Mouse (Mus musculus) embryonic fibroblast, embryonic 13.5 days (primary cell): ENCODE data around the gene Amd1. TPM values are rescaled to one million over a fixed set of nuclear protein-coding genes. Genes with fewer than 3 reads are reported as not detected.

Source experiments
- H3K27ac ChIP-seq: 2 replicates; pipeline ENCODE4 v1.5.1; 2012; ENCODE audit warnings: low read length, control low read depth, inconsistent platforms; ENCODE audit not compliant: insufficient read depth
- H3K4me1 ChIP-seq: 2 replicates; pipeline ENCODE4 v1.6.1; 2011; ENCODE audit warnings: low read length; ENCODE audit not compliant: control insufficient read depth, insufficient read depth
- H3K4me3 ChIP-seq: 2 replicates; pipeline ENCODE4 v1.5.1; 2011; ENCODE audit warnings: mild to moderate bottlenecking, control low read depth, low read length; ENCODE audit not compliant: insufficient read depth
- CTCF ChIP-seq: IDR thresholded peaks from 2 replicates; pipeline ENCODE4 v1.5.1; 2011; ENCODE audit warnings: mild to moderate bottlenecking, control low read depth, low read length, moderate library complexity, borderline replicate concordance; ENCODE audit not compliant: insufficient read depth
- POLR2A ChIP-seq: IDR thresholded peaks from 2 replicates; pipeline ENCODE4 v1.6.1; 2011; ENCODE audit warnings: low read depth, mild to moderate bottlenecking, control low read depth, low read length, moderate library complexity
- polyA plus RNA-seq: library from polyadenylated mRNA; stranded (reverse); fragments of >200 nt; gene quantifications from 2 replicates; pipeline ENCODE4 v1.2.4, GENCODE M21; 2011; ENCODE audit warnings: low read depth; ENCODE audit not compliant: missing spikeins, insufficient read length

The Amd1 gene
- polyA plus RNA-seq, 1 experiment, result 74.7 TPM

DNA sequence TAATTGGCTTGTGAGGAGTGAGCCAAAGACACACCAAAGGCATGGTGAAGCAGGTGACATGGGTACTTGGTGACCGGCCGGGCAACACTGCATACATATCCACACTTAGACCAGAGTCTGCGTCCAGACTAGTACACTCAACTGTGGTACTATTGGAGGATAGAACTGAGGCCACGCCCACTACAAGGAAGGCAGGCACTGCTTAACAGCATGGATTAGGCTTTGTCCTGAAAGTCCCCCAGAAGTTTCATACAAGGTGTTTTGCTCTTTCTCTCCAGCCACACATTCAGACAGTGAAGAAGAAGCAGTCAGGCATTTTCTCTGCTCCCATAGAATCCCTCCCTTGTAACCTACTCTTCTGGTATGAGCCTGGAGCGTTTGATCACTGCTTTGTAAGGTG is 45.3 kb downstream of the Amd1 start:
- Histone ChIP-seq H3K27ac (0 out of 2 replicates have a peak overlapping the region, but pooled peaks have one; percentile 38), H3K4me1 (no peaks in the 10 kb centered on the region), H3K4me3 (peak overlapping the region; percentile 74)
- TF ChIP-seq POLR2A (peak; percentile 89), CTCF (no peak)

DNA sequence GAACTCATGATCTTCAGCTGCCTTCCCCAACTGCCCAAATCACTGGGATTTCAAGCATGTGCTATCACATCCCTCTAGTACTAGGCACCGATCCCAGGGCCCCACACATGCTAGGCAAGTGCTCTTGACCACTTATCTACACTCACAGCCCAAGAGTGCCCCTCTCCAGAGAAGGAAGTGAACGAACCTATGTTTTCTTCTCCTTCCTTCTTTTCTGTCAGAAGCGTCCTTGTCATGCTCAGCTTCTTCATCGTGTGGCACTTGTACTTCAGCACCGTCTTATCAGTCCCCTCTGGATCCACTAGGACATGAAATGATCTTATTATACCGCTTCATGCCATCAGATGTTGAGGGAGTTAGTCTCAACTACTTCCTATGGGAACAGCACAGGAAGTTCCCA is 51.0 kb downstream of the Amd1 start:
- Histone ChIP-seq H3K4me3 (no peak overlapping the region), H3K4me1 (no peaks in the 10 kb centered on the region), H3K27ac (no peak overlapping the region)
- TF ChIP-seq POLR2A (no peak), CTCF (no peak)

DNA sequence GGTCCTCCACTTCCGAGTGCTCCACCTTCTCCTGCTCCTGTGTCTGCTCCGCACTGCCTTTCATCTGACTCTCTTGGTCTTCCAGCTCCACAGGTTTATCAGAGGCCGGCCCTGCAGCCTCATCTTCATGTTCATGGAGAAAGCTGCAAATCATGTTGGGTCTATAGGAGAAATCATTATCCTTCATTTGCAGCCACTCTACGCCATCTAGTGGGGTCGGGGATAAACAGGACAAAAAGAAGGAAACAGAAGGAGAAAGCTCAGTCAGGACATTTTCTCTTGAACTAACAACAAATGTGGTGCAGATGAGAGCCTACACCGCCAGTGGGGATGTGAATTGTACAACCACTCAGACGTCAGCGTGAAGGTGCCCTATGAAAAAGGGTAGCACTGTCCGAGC is 52.4 kb downstream of the Amd1 start:
- no peak overlapping the region for H3K4me3 ChIP-seq
- H3K27ac ChIP-seq, result no peak overlapping the region
- H3K4me1 ChIP-seq, result no peaks in the 10 kb centered on the region
- TF ChIP-seq CTCF, result no peak
- TF ChIP-seq POLR2A, result no peak

DNA sequence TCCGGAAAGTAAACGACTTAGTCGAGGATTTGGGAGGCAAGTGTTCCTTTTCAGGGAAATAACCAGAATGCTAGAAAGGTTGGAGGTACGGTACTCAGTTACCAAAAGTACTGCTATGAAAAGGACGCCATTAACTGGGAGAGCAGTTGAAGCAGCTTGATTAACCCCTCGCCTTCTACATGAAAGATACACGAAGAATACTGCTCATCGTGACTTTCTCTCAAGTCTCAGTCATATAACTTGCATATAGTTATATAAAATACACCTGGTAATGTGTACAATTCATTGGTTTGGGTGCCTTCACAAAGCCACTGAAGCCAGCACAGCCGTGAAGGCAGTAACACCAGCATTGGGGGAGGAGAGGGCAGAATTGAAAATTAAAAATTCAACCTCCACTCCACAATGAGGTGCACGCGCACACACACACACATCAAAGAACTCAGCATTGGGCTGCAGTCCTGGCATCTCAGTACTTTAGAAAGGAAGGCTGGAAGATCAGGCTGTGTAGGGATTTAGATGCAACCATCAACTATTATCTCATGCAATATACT is 54.7 kb downstream of the Amd1 start:
- no peak for TF ChIP-seq CTCF
- peak; percentile 7; the same call in 1 of the 2 replicates for TF ChIP-seq POLR2A
- H3K27ac ChIP-seq, result no peak overlapping the region
- H3K4me3 ChIP-seq, result peak overlapping the region; percentile 83
- no peaks in the 10 kb centered on the region for H3K4me1 ChIP-seq

DNA sequence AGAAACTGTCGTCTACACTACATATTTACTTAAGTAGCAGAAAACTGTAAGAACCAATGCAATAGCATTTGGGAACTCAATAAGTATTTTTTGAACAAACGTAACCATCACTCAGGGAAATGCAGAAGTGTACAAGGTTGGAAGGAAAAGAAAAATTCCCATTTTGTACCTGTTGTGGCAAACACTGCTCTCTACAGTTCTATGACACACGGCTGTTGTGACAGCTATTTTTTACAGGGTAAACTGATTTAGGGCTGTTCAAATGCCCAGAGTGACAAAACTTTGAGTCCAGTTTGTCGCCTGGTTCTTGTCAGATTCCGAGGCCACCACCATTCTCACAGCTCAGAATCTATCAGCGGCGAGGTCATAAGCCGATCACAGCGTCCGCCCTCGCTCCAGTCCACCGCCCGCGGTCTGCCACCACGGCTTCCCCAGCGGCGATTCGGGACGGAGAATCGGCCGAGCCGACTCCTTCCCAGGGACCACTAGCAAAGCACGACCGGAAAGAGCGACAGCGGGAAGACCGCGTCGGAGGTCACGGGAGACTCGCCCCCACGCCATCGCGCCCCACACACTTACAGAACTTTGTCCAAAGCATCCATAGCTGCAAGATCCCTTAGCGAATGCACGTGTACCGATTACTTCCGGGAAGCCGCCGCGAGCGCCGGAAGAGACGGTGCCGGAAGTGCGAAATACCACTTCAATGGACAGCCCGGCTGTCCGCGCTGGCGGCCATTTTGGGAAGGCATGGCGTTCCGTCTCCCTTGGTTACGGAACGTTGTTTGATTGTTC is 55.4 kb downstream of the Amd1 start, which contains the start of gene Rpf2:
Gene Rpf2, minus strand, starts transcription at position 663 of the 792 bp plus-strand sequence.
- Histone ChIP-seq H3K4me3 (peak within 1 kb of the TSS; percentile 83), H3K27ac (no peak within 1 kb of the TSS), H3K4me1 (no peaks in the 10 kb centered on the region)
- TF ChIP-seq CTCF (no peak), POLR2A (peak; percentile 80)

DNA sequence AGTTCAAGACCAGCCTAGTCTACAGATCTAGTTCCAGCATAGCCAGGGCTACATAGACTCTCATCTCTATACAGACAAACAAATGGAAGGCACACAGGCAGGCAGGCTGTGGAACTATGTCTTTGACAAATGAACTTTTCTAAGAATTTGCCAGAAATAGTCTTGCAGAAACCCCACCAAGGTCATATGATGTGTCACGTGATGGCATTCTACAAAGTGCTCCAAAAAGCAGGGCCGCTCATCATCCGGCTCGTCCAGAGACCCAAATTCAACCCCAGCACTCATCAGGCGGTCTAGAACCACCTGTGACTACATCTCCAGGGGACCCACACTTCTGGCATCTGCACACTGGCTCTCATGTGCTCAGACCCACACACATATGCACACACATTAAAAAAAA is 64.2 kb downstream of the Amd1 start:
- TF ChIP-seq CTCF, result no peak
- no peak for TF ChIP-seq POLR2A
- Histone ChIP-seq H3K4me3 (no peak overlapping the region), H3K4me1 (no peaks in the 10 kb centered on the region), H3K27ac (no peak overlapping the region)

Other genes starting within 250 kb of the Amd1 start
- gene Slc16a10, start 159.9 kb downstream of the Amd1 start, polyA plus RNA-seq, result 1.6 and 1.8 TPM in 2 replicates
- gene Rpf2, start 55.1 kb downstream of the Amd1 start, polyA plus RNA-seq, result 35.8 and 37.5 TPM in 2 replicates
- 49.9 and 55.6 TPM in 2 replicates for gene Gtf3c6, start 44.1 kb downstream of the Amd1 start, polyA plus RNA-seq
- 12.0 and 18.8 TPM in 2 replicates for gene Cdk19, start 37.4 kb upstream of the Amd1 start, polyA plus RNA-seq